Mouse (Mus musculus) left cerebral cortex, postnatal 10 days (tissue): ENCODE measurements at regions not wholly inside any gene's neighbourhood (a gene's known extent, or its start where the extent isn't known, plus 50 kb on each side); places are given as distances from the start of the nearest gene placed in this dataset.
"Not testable (repeated sequence)": the region's sequence is repeated elsewhere in the genome, so short reads cannot be mapped to it uniquely, and the experiment has no call there.

ENCODE experiments used
- DNase-seq, 2 experiments: peaks; one replicate each; pipeline ENCODE4 v3.0.0; 2021 to 2022; ENCODE audit warnings: low spot score in 2 of 2, mixed read lengths in 1 of 2; ENCODE audit errors: extremely low spot score in 1 of 2
- intact Hi-C: fragments of 180-260 bp; cut with DNase I; formaldehyde crosslinking; loops from one replicate; pipeline ENCODE4 v1.15.1; 2025

GRCm38 (mm10) chr14:86599511-86599910 is 541.5 kb downstream of the Diaph3 start:
- no peak for DNase-seq
- intact Hi-C loops, result no loop called here

GRCm38 (mm10) chr14:86588525-86588924 is 552.5 kb downstream of the Diaph3 start:
- no peak for DNase-seq
- intact Hi-C loops, result no loop called here

- intact Hi-C loops, DNase-seq: not testable (repeated sequence)
These were observed 555.1 kb downstream of the Diaph3 start for GRCm38 (mm10) chr14:86585959-86586358.

- DNase-seq, result peak in 1 of 2 experiments; percentile 22
- intact Hi-C loops, result no loop called here
These were observed 578.3 kb downstream of the Diaph3 start for GRCm38 (mm10) chr14:86562728-86563127.

- intact Hi-C loops, result no loop called here
- DNase-seq, result no peak
These were observed 603.0 kb downstream of the Diaph3 start for GRCm38 (mm10) chr14:86537992-86538391.

- intact Hi-C loops, result no loop called here
- no peak for DNase-seq
These were observed 604.6 kb downstream of the Diaph3 start for GRCm38 (mm10) chr14:86536341-86537027.

GRCm38 (mm10) chr14:86510408-86510807 is 630.6 kb downstream of the Diaph3 start:
- DNase-seq, result no peak
- intact Hi-C loops, result no loop called here

GRCm38 (mm10) chr14:86509686-86510085 is 631.3 kb downstream of the Diaph3 start:
- no peak for DNase-seq
- intact Hi-C loops, result no loop called here

GRCm38 (mm10) chr14:86506286-86506685 is 634.7 kb downstream of the Diaph3 start:
- intact Hi-C loops, result no loop called here

GRCm38 (mm10) chr14:86490826-86491225 is 650.2 kb downstream of the Diaph3 start:
- intact Hi-C loops, result no loop called here
- no peak for DNase-seq

More at GRCm38 (mm10) chr14:86506286-86506685, 634.7 kb downstream of the Diaph3 start:
- no peak for DNase-seq

GRCm38 (mm10) chr14:86489872-86490631 is 651.0 kb downstream of the Diaph3 start:
- no peak for DNase-seq
- intact Hi-C loops, result no loop called here

- intact Hi-C loops, result no loop called here
- DNase-seq, result peak in 1 of 2 experiments; percentile 54
These were observed 651.8 kb downstream of the Diaph3 start for GRCm38 (mm10) chr14:86489044-86489816.

GRCm38 (mm10) chr14:86487285-86487897 is 653.6 kb downstream of the Diaph3 start:
- intact Hi-C loops, result no loop called here

GRCm38 (mm10) chr14:86484247-86484646 is 656.8 kb downstream of the Diaph3 start:
- intact Hi-C loops, result no loop called here
- no peak for DNase-seq

More at GRCm38 (mm10) chr14:86487285-86487897, 653.6 kb downstream of the Diaph3 start:
- no peak for DNase-seq

- DNase-seq, result no peak
- intact Hi-C loops, result no loop called here
These were observed 667.4 kb downstream of the Diaph3 start for GRCm38 (mm10) chr14:86473604-86474003.

GRCm38 (mm10) chr14:86470462-86470861 is 670.6 kb downstream of the Diaph3 start:
- no peak for DNase-seq
- intact Hi-C loops, result no loop called here

GRCm38 (mm10) chr14:86467886-86468463 is 673.1 kb downstream of the Diaph3 start:
- no peak for DNase-seq
- intact Hi-C loops, result no loop called here

- no peak for DNase-seq
- intact Hi-C loops, result no loop called here
These were observed 677.6 kb downstream of the Diaph3 start for GRCm38 (mm10) chr14:86463388-86463787.

GRCm38 (mm10) chr14:86453142-86453541 is 687.9 kb downstream of the Diaph3 start:
- no peak for DNase-seq

More at GRCm38 (mm10) chr14:86453142-86453541, 687.9 kb downstream of the Diaph3 start:
- intact Hi-C loops, result no loop called here
